Mouse (Mus musculus): Measurements from ENCODE around the gene Smg8. TPM values are rescaled to one million over a fixed set of nuclear protein-coding genes. Genes with fewer than 3 reads are reported as not detected.
"Not testable (repeated sequence)": the region's sequence is repeated elsewhere in the genome, so short reads cannot be mapped to it uniquely, and the experiment has no call there.

The Smg8 gene
- polyA plus RNA-seq, 1 experiment, result 9.5 TPM

- Histone ChIP-seq H3K27ac (ENCODE audit: control insufficient read depth, insufficient read depth, low read depth, low read length, poor library complexity) (no peak overlapping the region), H3K4me3 (replicated peaks; ENCODE audit: control insufficient read depth, low read depth, low read length) (peak overlapping the region; percentile 74), H3K4me1 (ENCODE audit: control insufficient read depth, insufficient read depth, low read length) (no peaks in the 10 kb centered on the region)
- WGBS, result 5% methylated on average over 24 of the region's 24 CpGs
- TF ChIP-seq POLR2A (IDR thresholded peaks at IDR 0.05; ENCODE audit: borderline replicate concordance, control insufficient read depth, low read depth, low read length), result no peak
- peak; percentile 37; the same call in 1 of the 2 replicates for TF ChIP-seq CTCF (IDR thresholded peaks at IDR 0.05; ENCODE audit: control insufficient read depth, insufficient read depth, low read length)
These were observed 13.2 kb downstream of the Smg8 start for GRCm38 (mm10) chr11:87073343-87073865.

- Histone ChIP-seq H3K4me1 (ENCODE audit: control insufficient read depth, insufficient read depth, low read length) (no peaks in the 10 kb centered on the region), H3K4me3 (replicated peaks; ENCODE audit: control insufficient read depth, low read depth, low read length) (no peak overlapping the region), H3K27ac (ENCODE audit: control insufficient read depth, insufficient read depth, low read depth, low read length, poor library complexity) (no peak overlapping the region)
- no peak for TF ChIP-seq CTCF (IDR thresholded peaks at IDR 0.05; ENCODE audit: control insufficient read depth, insufficient read depth, low read length)
- TF ChIP-seq POLR2A (IDR thresholded peaks at IDR 0.05; ENCODE audit: borderline replicate concordance, control insufficient read depth, low read depth, low read length), result no peak
- WGBS, result 62% methylated on average over 3 of the region's 3 CpGs
These were observed 24.5 kb downstream of the Smg8 start for GRCm38 (mm10) chr11:87062087-87062486.

GRCm38 (mm10) chr11:87060410-87060809, 26.2 kb downstream of the Smg8 start:
- no peaks in the 10 kb centered on the region; the same call in 1 of the 2 replicates for H3K4me1 ChIP-seq (ENCODE audit: control insufficient read depth, insufficient read depth, low read length)
- WGBS, result 96% methylated on average over 2 of the region's 2 CpGs
- TF ChIP-seq CTCF (IDR thresholded peaks at IDR 0.05; ENCODE audit: control insufficient read depth, insufficient read depth, low read length), result no peak
- TF ChIP-seq POLR2A (IDR thresholded peaks at IDR 0.05; ENCODE audit: borderline replicate concordance, control insufficient read depth, low read depth, low read length), result no peak
- no peak overlapping the region for H3K27ac ChIP-seq (ENCODE audit: control insufficient read depth, insufficient read depth, low read depth, low read length, poor library complexity)
- H3K4me3 ChIP-seq (replicated peaks; ENCODE audit: control insufficient read depth, low read depth, low read length), result no peak overlapping the region

- WGBS, result 60% methylated on average over 6 of the region's 6 CpGs
- Histone ChIP-seq H3K27ac (ENCODE audit: control insufficient read depth, insufficient read depth, low read depth, low read length, poor library complexity) (no peak overlapping the region), H3K4me3 (replicated peaks; ENCODE audit: control insufficient read depth, low read depth, low read length) (no peak overlapping the region), H3K4me1 (ENCODE audit: control insufficient read depth, insufficient read depth, low read length) (no peaks in the 10 kb centered on the region; the same call in 1 of the 2 replicates)
- TF ChIP-seq POLR2A (IDR thresholded peaks at IDR 0.05; ENCODE audit: borderline replicate concordance, control insufficient read depth, low read depth, low read length), result no peak
- TF ChIP-seq CTCF (IDR thresholded peaks at IDR 0.05; ENCODE audit: control insufficient read depth, insufficient read depth, low read length), result no peak
These were observed 30.3 kb downstream of the Smg8 start for GRCm38 (mm10) chr11:87056286-87056685.

GRCm38 (mm10) chr11:87048900-87049299, 37.7 kb downstream of the Smg8 start:
- not testable (repeated sequence) for H3K27ac ChIP-seq (ENCODE audit: control insufficient read depth, insufficient read depth, low read depth, low read length, poor library complexity); H3K4me3 ChIP-seq (replicated peaks; ENCODE audit: control insufficient read depth, low read depth, low read length); H3K4me1 ChIP-seq (ENCODE audit: control insufficient read depth, insufficient read depth, low read length)
- 91% methylated on average over 7 of the region's 7 CpGs for WGBS

- no peak overlapping the region for H3K27ac ChIP-seq (ENCODE audit: control insufficient read depth, insufficient read depth, low read depth, low read length, poor library complexity)
- WGBS, result 64% methylated on average over 5 of the region's 5 CpGs
- no peak overlapping the region for H3K4me3 ChIP-seq (replicated peaks; ENCODE audit: control insufficient read depth, low read depth, low read length)
- H3K4me1 ChIP-seq (ENCODE audit: control insufficient read depth, insufficient read depth, low read length), result no peaks in the 10 kb centered on the region
- TF ChIP-seq POLR2A (IDR thresholded peaks at IDR 0.05; ENCODE audit: borderline replicate concordance, control insufficient read depth, low read depth, low read length), result no peak
- no peak for TF ChIP-seq CTCF (IDR thresholded peaks at IDR 0.05; ENCODE audit: control insufficient read depth, insufficient read depth, low read length)
These were observed 39.6 kb downstream of the Smg8 start for GRCm38 (mm10) chr11:87046968-87047367.

- Histone ChIP-seq H3K4me3 (replicated peaks; ENCODE audit: control insufficient read depth, low read depth, low read length) (no peak overlapping the region), H3K27ac (ENCODE audit: control insufficient read depth, insufficient read depth, low read depth, low read length, poor library complexity) (no peak overlapping the region), H3K4me1 (ENCODE audit: control insufficient read depth, insufficient read depth, low read length) (no peaks in the 10 kb centered on the region)
- 67% methylated on average over 3 of the region's 3 CpGs for WGBS
- TF ChIP-seq POLR2A (IDR thresholded peaks at IDR 0.05; ENCODE audit: borderline replicate concordance, control insufficient read depth, low read depth, low read length) (no peak), CTCF (IDR thresholded peaks at IDR 0.05; ENCODE audit: control insufficient read depth, insufficient read depth, low read length) (no peak)
These were observed 43.5 kb downstream of the Smg8 start for GRCm38 (mm10) chr11:87043052-87043451.

GRCm38 (mm10) chr11:87039307-87039963, 47.1 kb downstream of the Smg8 start:
- Histone ChIP-seq H3K4me1 (ENCODE audit: control insufficient read depth, insufficient read depth, low read length) (no peaks in the 10 kb centered on the region), H3K4me3 (replicated peaks; ENCODE audit: control insufficient read depth, low read depth, low read length) (no peak overlapping the region), H3K27ac (ENCODE audit: control insufficient read depth, insufficient read depth, low read depth, low read length, poor library complexity) (no peak overlapping the region)
- TF ChIP-seq CTCF (IDR thresholded peaks at IDR 0.05; ENCODE audit: control insufficient read depth, insufficient read depth, low read length), result no peak
- TF ChIP-seq POLR2A (IDR thresholded peaks at IDR 0.05; ENCODE audit: borderline replicate concordance, control insufficient read depth, low read depth, low read length), result no peak
- WGBS, result 57% methylated on average over 9 of the region's 9 CpGs

- WGBS, result 72% methylated on average over 4 of the region's 4 CpGs
- peak; percentile 34; the same call in 1 of the 2 replicates for TF ChIP-seq CTCF (IDR thresholded peaks at IDR 0.05; ENCODE audit: control insufficient read depth, insufficient read depth, low read length)
- no peak for TF ChIP-seq POLR2A (IDR thresholded peaks at IDR 0.05; ENCODE audit: borderline replicate concordance, control insufficient read depth, low read depth, low read length)
- Histone ChIP-seq H3K27ac (ENCODE audit: control insufficient read depth, insufficient read depth, low read depth, low read length, poor library complexity) (no peak overlapping the region), H3K4me1 (ENCODE audit: control insufficient read depth, insufficient read depth, low read length) (no peaks in the 10 kb centered on the region; the same call in 1 of the 2 replicates), H3K4me3 (replicated peaks; ENCODE audit: control insufficient read depth, low read depth, low read length) (no peak overlapping the region)
These were observed 50.4 kb downstream of the Smg8 start for GRCm38 (mm10) chr11:87036180-87036579.
